Mouse (Mus musculus) cerebellum, adult 11-12 months (tissue): ENCODE measurements at regions not wholly inside any gene's neighbourhood (a gene's known extent, or its start where the extent isn't known, plus 50 kb on each side); places are given as distances from the start of the nearest gene placed in this dataset.

Experiments used
- DNase-seq: peaks from one replicate; pipeline ENCODE4 v3.0.0; 2022

GRCm38 (mm10) chr8:128251723-128252122 is 106.7 kb upstream of the Nrp1 start:
- DNase-seq = no peak

- DNase-seq = no peak
Measured at GRCm38 (mm10) chr8:128260836-128261235, 97.6 kb upstream of the Nrp1 start.

- no peak for DNase-seq
Measured at GRCm38 (mm10) chr8:128261367-128261766, 97.0 kb upstream of the Nrp1 start.

- no peak for DNase-seq
Measured at GRCm38 (mm10) chr8:128263251-128263947, 95.0 kb upstream of the Nrp1 start.

- no peak for DNase-seq
Measured at GRCm38 (mm10) chr8:128267261-128267660, 91.1 kb upstream of the Nrp1 start.

- no peak for DNase-seq
Measured at GRCm38 (mm10) chr8:128268010-128268409, 90.4 kb upstream of the Nrp1 start.

- DNase-seq = no peak
Measured at GRCm38 (mm10) chr8:128269546-128269945, 88.9 kb upstream of the Nrp1 start.

- DNase-seq = no peak
Measured at GRCm38 (mm10) chr8:128272866-128273344, 85.5 kb upstream of the Nrp1 start.

- no peak for DNase-seq
Measured at GRCm38 (mm10) chr8:128276475-128276874, 81.9 kb upstream of the Nrp1 start.

- no peak for DNase-seq
Measured at GRCm38 (mm10) chr8:128282802-128283201, 75.6 kb upstream of the Nrp1 start.

- DNase-seq = no peak
Measured at GRCm38 (mm10) chr8:128283365-128283764, 75.0 kb upstream of the Nrp1 start.

GRCm38 (mm10) chr8:128284816-128285215 is 73.6 kb upstream of the Nrp1 start:
- DNase-seq = no peak

GRCm38 (mm10) chr8:128290076-128290475 is 68.3 kb upstream of the Nrp1 start:
- no peak for DNase-seq

GRCm38 (mm10) chr8:128292394-128292793 is 66.0 kb upstream of the Nrp1 start:
- DNase-seq = no peak

- peak; percentile 6 for DNase-seq
Measured at GRCm38 (mm10) chr8:128296728-128297380, 61.5 kb upstream of the Nrp1 start.

- DNase-seq = no peak
Measured at GRCm38 (mm10) chr8:128302322-128302721, 56.1 kb upstream of the Nrp1 start.
